Mouse (Mus musculus): ENCODE measurements around the gene Gabpa. TPM values are rescaled to one million over a fixed set of nuclear protein-coding genes. Genes with fewer than 3 reads are reported as not detected.

Gabpa gene
- total RNA-seq (2021): 10 to 100 TPM; 57.6 to 59.8 TPM
- long read RNA-seq, experiment 1, full-length matches to known transcripts: 5 of 7 reads
- long read RNA-seq, experiment 1, partial matches to known transcripts: 0 of 7 reads
- long read RNA-seq, experiment 1, other reads (novel, unspliced or antisense): 2 of 7 reads
- long read RNA-seq, experiment 2, full-length matches to known transcripts: 21 of 30 reads
- long read RNA-seq, experiment 2, partial matches to known transcripts: 1 of 30 reads
- long read RNA-seq, experiment 2, other reads (novel, unspliced or antisense): 8 of 30 reads

GRCm38 (mm10) chr16:84834745-84835440 lies at the start of gene Gabpa:
TSS of gene Gabpa (plus strand) at chr16:84834925.
- DNase-seq (ENCODE audit: low spot score in 2 of 2): peak; percentile 70 to 80

- DNase-seq (ENCODE audit: low spot score in 2 of 2): no peak
These were observed 49.8 kb upstream of the Gabpa start for GRCm38 (mm10) chr16:84784966-84785365.

DNA sequence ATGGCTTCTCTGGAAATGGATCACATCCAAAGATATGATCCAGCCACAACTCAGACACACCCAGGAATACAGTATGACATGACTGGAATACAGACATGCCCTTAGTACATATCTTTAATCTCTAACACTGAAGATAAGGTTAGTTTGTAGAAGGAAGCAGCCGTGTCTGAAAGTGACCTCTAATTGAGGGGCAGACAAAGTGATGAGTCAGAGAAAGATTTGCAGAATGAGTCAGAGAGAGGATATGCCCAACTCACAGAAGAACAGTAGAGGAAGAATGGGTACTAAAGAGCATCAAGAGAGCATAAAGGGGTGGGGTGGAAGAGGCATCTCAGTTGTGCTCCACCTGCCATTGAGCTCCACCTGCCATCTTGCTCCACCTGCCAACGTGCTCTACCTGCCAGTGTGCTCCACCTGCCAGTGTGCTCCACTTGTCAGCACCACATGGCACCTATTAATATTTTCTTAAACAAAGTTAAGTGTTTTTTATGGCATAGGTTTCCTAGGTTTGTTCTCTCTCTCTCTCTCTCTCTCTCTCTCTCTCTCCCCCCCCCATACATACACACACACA lies 44.0 kb upstream of the Gabpa start:
- no peak for DNase-seq (ENCODE audit: low spot score in 2 of 2)

DNA sequence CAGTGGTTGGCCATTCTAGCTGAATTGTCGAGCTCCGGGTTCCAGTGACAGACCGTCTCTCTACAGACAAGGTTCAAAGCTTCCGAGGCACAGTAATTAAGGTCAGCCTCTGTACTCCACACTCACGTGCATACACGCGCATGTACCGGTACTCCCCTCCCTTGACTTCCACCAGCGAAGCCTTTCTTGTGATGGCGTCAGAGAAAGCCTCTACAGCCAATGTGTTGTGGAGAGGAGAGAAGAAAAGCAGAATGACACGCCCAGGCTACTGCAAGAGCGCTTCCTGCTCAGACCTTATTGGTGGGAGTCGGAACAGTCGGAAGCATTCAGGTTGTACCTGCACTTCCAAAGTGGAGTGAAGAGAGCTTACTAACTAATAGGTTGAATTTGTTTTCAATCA lies 41.3 kb upstream of the Gabpa start:
- no peak for DNase-seq (ENCODE audit: low spot score in 2 of 2)

GRCm38 (mm10) chr16:84795337-84795736 lies 39.4 kb upstream of the Gabpa start:
- DNase-seq (ENCODE audit: low spot score in 2 of 2): no peak

- no peak for DNase-seq (ENCODE audit: low spot score in 2 of 2)
These were observed 38.0 kb upstream of the Gabpa start for GRCm38 (mm10) chr16:84796678-84797077.

DNA sequence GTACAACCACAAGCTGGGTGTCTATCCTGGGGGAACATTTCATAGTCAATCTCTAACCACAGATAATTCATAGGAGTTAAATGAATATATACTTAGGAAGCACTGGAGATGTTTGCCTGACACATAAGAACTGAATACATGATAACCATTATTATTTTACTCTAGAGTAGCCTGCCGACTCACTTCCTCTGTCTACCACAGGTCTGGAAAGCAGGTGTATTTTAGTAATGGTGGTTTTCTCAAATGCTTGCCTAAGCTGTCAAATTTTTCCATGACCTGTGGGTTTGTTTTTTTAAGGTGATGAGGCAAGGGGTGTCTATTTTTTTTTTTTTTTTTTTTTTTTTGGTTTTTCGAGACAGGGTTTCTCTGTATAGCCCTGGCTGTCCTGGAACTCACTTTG lies 34.7 kb upstream of the Gabpa start:
- no peak for DNase-seq (ENCODE audit: low spot score in 2 of 2)

- no peak for DNase-seq (ENCODE audit: low spot score in 2 of 2)
These were observed 32.5 kb upstream of the Gabpa start for GRCm38 (mm10) chr16:84802217-84802616.

DNA sequence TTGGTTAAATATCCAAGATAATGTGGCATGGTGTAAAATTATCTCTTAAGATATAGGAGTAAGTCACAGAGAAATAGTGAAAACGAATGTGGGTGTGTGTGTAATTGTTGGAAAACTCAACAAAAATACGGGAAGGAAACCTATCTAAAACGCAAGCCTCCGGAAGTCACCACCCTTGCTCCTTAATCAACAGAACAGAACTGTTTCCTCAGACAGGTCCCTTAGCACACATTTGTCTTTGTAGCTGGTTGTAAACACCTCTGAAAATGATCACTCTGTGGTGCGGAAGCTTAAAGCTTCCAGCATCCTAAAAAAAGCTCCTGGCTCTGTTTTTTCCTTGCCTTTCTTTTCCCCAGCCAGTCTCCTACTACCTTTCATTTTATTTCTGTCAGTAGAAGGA lies 29.9 kb upstream of the Gabpa start:
- no peak for DNase-seq (ENCODE audit: low spot score in 2 of 2)

- DNase-seq (ENCODE audit: low spot score in 2 of 2): no peak
These were observed 28.6 kb upstream of the Gabpa start for GRCm38 (mm10) chr16:84806175-84806574.

DNA sequence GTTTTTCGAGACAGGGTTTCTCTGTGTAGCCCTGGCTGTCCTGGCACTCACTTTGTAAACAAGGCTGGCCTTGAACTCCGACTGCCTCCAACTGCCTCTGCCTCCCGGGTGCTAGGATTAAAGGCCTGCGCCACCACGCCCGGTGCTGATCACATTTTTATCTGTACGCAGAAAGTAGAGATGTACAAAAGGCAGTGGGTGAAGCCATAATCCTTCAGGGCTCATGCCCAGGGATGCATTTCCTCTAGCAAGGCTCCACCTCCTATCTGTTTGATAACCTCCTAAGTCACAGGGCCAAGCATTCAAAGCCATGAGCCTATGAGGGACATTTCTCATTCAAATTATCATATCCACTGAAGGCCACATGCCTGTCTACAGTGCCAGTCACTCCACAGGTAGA lies 26.9 kb upstream of the Gabpa start:
- DNase-seq (ENCODE audit: low spot score in 2 of 2): no peak

GRCm38 (mm10) chr16:84810254-84810653 lies 24.5 kb upstream of the Gabpa start:
- no peak for DNase-seq (ENCODE audit: low spot score in 2 of 2)

DNA sequence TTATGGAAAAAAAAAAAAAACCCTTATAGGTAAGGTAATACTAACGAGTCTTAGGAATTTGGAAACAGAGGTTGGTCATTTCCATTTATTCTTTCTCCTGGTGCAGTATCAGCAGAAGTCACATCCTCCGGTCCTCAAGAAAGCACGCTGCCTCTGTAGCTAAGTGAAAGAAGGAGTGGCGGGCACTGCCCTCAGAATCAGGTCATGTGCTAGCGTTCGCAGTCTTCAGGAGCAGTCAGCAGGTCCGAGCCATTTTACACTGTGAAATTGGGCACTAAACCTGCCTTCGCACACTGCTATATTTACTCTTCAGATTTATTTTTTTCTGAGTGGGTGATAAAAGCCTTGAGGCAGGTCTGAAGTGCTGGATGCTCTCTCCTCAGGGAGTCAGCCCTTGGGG lies 20.9 kb upstream of the Gabpa start:
- no peak for DNase-seq (ENCODE audit: low spot score in 2 of 2)

- DNase-seq (ENCODE audit: low spot score in 2 of 2): no peak
These were observed 20.2 kb upstream of the Gabpa start for GRCm38 (mm10) chr16:84814511-84814910.

- no peak for DNase-seq (ENCODE audit: low spot score in 2 of 2)
These were observed 17.3 kb upstream of the Gabpa start for GRCm38 (mm10) chr16:84817423-84817822.

GRCm38 (mm10) chr16:84825009-84825408 lies 9.7 kb upstream of the Gabpa start:
- no peak for DNase-seq (ENCODE audit: low spot score in 2 of 2)

GRCm38 (mm10) chr16:84831696-84832095 lies 3.0 kb upstream of the Gabpa start:
- DNase-seq (ENCODE audit: low spot score in 2 of 2): no peak

DNA sequence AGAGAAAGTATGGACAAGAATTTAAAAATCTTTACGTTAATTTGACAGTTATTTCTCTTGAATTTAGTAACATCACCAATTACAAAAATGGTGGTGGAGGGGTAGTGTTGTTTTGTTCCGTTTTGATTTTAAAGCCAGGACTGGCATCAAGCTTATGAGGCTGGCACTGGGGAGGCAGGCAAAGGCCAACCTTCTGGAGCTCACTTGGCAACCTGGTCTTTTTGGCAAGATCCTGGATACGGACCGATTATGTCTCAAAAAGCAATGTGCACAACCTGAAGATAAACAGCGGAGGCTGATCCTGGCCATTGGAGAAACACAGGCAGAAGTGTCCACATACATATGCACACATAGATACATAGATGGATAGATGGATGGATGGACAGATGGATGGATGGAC lies 2.0 kb upstream of the Gabpa start:
- no peak for DNase-seq (ENCODE audit: low spot score in 2 of 2)

GRCm38 (mm10) chr16:84834344-84834743 lies 381 bp upstream of the Gabpa start:
- DNase-seq (ENCODE audit: low spot score in 2 of 2): no peak

DNA sequence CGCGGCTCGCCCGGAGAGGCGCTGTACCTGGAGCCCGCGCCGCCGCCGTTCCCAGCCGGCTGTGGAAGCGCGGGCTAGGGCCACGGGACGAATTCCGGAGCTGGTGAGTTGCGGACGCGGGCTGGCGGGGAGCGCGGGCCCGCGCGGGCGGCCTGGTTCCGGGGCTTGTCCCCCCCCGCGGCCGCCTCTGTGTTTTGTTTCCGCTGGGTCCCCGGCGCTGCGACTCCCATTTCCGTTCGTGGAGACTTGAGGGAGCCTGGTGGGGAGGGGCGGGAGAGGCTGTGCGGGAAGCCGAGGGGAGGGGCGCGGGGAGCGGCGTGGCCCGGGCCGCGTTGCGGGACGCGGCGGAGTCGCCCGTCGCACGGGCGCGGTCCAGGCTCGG lies 707 bp downstream of the Gabpa start, which contains the start of gene Atp5j:
Atp5j (minus strand) TSS at position 185 of the 382 bp plus-strand sequence.
- peak; percentile 65 to 79 for DNase-seq (ENCODE audit: low spot score in 2 of 2)

- DNase-seq (ENCODE audit: low spot score in 2 of 2): peak in 1 of 2 experiments; percentile 14
These were observed 1.4 kb downstream of the Gabpa start for GRCm38 (mm10) chr16:84835823-84836743.

All from adrenal gland, postnatal 4 days (tissue).